Mouse (Mus musculus): Measurements from ENCODE around the gene Gatm.

The Gatm gene

GRCm38 (mm10) chr2:122610746-122611653 lies at the start of gene Gatm:
Gene Gatm, minus strand, starts transcription at chr2:122611303.
- DNase-seq, result peak; percentile 78

- no peak for DNase-seq
Measured at GRCm38 (mm10) chr2:122659825-122660224, 48.7 kb upstream of the Gatm start.

DNA sequence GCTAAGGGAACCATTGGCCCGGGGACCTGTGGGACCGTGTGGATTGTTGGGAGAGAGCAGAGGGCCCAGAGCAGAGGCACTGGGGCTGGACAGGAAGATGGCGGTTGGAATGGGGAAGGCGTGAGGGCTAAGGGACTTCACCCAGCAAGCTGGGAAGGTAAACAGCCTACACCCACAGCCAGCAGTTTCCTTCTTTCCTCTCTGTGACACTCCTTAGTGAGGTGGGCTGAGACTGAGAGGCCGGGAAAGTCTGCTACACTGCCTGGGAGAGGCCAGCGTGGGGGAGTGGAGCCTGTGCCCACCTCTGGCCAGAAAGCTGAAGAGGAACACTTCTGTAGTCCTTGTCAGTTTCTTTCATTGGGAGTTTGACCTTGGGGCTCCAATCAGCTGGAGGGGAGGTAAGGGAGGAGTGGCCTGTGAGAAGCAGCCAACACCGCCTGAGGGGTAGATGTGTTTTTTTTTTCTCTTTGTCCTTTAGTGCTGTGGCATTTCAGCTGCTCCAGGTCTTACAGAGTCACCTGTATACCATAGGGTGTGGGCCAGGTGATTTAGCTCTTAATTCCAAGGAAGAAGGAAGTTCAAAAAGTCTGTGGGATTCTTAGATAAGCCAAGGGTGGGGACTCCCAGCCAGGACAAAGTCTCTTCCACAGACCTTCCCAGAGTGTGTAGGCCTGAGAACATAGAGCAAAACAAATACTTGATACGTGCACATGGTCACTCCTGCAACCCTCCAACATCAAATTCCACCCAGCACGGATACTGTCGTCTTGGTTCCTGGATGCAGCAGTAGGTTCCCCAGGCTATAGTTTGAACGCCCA lies 46.8 kb upstream of the Gatm start:
- DNase-seq, result no peak

- DNase-seq, result no peak
Measured at GRCm38 (mm10) chr2:122656767-122657166, 45.7 kb upstream of the Gatm start.

DNA sequence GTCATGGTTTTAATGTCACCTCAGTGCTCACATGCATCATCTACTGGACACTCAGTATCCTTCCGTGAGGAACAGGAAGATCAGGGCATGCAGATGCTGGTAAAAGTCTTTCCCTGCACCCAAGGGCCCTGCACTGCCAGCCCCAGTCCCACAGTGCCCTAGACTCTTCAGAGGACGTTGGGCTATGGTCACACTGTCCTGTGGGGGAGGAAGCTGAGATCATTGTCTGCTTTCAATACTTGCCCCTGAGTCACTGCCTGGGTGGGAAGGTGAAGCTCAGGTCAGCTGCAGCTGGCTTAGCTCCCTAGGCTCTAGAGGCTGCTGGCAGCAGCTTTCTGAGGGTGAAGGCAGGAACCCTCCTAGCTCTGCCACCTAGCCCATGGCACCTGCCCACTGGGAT lies 44.9 kb upstream of the Gatm start:
- no peak for DNase-seq

DNA sequence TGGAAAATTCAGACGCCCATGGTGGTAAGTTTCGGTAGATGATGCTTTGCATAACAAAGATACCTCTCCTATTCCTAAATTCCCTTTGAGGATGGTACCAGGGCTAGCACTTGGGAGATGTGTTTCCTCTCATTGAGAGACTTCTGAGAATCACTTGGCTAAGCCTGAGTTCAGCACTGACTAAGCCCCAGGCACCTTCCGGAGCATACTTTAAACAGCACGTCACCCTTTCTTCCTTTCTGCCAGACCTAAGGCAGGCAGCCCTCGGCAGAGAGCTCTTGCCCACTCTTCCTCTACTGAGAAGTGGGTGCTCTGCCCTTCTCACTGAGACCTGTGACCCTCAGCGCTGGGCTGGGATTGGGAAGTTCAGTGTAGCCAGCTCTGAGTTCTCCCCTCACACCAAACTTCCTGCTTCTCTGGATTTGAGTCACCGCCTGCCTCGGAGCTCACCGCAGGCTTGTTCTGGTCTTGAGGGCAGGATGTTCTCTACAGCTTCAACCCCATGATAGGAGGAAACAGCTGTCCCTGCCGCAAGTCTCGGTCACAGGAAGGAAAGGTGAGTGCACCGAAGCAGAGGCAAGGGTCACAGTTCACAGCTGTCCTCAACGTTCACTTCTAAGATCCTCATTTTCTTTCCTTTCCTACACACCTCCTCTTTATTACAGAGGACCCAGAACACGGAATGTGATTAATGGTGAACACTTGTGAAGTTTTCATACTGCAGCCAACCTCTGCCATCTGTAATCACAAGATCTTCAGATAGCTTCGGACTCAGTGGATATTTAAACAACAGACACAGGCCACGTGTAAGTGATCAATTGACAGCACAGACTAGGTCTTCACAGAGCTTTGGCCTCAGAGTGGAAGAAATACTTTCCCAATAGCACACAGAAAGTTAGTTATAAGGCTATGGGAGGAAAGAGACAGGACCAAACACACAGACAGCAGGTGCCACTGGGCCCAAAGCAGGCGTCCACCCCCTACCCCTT lies 41.3 kb upstream of the Gatm start:
- no peak for DNase-seq

- no peak for DNase-seq
Measured at GRCm38 (mm10) chr2:122638673-122639072, 27.6 kb upstream of the Gatm start.

GRCm38 (mm10) chr2:122638029-122638428 lies 26.9 kb upstream of the Gatm start:
- DNase-seq, result no peak

- DNase-seq, result peak; percentile 51
Measured at GRCm38 (mm10) chr2:122637526-122637997, 26.5 kb upstream of the Gatm start.

DNA sequence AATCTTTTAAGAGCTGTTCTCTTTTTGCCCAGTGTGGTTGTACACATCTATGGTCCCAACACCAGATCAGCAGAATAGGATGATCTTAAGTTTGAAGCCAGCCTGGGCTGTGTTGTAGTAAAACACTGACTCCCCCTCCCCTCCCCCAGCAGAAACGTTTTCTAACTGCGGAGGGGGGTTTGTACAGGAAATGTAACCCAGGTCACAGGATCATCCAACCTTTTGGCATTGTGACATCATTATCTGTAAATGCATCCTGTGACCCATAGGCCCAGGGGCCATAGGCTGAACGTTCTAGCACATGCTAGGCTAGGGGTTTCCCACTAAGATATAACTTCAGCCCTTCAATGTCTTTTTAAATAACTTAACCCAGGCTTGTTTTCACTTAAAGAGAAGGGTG lies 25.6 kb upstream of the Gatm start, which contains the start of gene AA467197:
TSS of gene AA467197 (plus strand) at position 301 of the 400 bp plus-strand sequence.
- DNase-seq, result no peak

DNA sequence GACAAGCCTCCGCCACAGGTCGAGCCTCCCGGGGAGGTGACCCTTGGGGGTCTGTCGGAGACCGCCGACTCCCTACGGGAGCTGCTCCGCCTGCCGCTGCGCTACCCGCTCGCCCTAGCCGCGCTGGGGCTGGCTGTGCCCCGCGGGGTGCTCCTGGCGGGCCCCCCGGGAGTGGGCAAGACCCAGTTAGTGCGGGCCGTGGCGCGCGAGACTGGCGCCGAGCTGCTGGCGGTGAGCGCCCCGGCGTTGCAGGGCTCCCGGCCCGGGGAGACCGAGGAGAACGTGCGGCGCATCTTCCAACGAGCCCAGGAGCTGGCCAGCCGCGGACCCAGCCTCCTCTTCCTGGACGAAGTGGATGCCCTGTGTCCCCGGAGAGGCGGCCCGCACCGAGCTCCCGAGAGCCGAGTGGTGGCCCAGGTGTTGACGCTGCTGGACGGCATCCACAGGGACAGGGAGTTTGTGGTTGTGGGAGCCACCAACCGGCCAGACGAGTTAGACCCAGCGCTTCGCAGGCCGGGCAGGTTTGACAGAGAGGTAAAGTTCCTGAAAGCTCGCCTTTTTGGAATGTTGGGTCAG lies 20.2 kb upstream of the Gatm start:
- peak; percentile 29 for DNase-seq

DNA sequence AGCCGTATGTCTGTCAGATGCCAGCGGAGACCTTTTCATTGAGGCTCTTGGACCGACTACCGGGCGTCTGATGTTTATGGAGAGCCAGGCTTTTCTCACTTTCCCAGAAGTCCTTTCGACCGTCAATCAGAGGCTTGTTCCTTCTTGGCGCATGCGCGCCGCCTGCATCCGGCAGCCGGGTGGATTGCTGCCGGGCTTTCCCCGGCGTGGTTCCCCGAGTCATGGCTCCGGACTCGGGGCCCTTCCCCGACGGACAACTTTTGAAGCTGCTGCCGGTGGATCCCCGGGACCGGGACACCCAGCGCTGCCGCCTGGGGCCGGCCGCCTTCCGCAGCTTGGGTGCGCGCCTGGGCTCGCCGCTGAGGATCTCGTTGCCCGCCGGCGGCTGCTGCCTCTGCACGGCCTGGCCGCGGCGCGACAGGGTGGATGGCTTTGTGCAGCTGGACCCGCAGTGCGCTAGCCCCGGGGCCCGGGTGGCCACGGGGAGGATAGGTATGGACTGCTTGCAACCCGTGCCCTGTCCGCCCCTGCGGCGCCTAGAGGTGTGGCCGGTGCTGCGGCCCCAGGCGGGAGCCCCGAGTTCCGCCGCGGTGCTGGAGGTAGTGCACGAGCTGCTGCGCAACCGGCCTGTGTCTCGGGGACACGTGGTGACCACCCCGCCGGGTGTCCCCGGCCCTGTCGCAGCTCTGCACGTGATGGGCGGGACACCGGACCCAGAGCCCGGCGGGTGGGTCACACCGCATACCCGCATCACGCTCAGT lies 19.5 kb upstream of the Gatm start:
- peak; percentile 89 for DNase-seq

- no peak for DNase-seq
Measured at GRCm38 (mm10) chr2:122629871-122630270, 18.8 kb upstream of the Gatm start.

- DNase-seq, result peak; percentile 73
Measured at GRCm38 (mm10) chr2:122628976-122629375, 17.9 kb upstream of the Gatm start.

GRCm38 (mm10) chr2:122625930-122626329 lies 14.8 kb upstream of the Gatm start:
- no peak for DNase-seq

DNA sequence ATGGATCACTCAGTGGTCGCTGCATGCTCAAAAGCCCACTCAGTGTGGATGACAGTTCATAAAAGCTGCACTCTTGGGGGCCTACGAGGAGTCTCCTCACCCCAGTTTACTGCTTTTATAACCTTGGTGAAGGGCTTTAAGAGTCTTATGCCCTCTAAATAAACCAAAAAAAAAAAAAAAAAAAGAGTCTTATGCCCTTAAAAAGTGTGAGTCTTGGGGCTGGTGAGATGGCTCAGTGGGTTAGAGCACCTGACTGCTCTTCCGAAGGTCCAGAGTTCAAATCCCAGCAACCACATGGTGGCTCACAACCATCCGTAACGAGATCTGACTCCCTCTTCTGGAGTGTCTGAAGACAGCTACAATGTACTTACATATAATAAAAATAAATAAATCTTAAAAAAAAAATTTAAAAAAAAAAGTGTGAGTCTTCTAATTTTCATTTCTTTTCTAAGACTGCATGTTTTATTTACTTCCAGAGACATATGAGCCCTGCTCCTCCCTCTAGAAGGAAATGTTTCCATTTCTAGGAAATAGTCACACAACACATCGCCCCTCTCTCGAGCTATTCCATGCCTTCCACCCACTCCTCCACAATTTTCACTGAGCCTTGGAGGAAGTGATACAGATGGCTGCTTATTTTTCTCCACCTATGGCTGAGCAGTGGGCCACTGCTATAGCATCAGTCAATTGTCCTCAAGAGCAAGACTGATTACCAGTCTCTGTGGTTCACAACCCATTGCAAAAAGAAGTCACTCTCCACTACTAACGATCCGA lies 10.4 kb upstream of the Gatm start:
- no peak for DNase-seq

GRCm38 (mm10) chr2:122618719-122619118 lies 7.6 kb upstream of the Gatm start:
- no peak for DNase-seq

GRCm38 (mm10) chr2:122617792-122618191 lies 6.7 kb upstream of the Gatm start:
- DNase-seq, result no peak

DNA sequence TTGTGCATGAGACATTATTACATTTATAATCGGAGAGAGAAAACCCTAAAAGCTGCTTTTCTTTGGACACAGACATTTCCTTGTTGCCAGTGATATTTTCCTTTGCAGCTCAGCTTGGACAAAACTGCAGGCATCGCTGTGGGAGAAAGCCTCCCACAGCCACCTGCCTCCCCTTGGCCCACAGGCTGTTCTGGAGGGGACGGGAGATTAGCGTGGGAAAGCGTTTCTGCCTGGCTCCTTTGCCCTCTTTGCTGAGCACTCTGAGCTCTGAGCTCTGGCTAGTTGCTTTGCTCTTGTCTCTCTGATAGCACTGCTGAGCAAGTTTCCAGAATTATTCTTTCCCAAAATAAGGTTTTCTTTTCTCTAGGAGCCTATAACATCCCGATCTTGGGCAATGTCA lies 5.1 kb upstream of the Gatm start:
- DNase-seq, result peak; percentile 18

DNA sequence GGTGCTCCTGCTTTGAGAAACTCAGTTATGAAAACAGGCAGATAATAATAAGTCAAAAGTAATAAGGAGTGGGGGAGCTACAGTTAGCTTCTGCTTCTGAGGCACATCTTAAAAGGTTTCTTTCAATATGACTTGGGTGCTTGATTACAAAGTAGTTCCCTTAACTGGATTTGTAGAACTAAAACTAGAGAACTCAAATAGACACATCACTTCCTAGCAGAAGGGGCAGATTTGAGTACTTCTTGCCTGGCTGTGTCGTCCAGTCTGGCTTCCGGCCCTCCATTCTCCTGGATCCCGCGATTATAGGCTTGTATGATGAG lies 511 bp upstream of the Gatm start:
- no peak for DNase-seq

DNA sequence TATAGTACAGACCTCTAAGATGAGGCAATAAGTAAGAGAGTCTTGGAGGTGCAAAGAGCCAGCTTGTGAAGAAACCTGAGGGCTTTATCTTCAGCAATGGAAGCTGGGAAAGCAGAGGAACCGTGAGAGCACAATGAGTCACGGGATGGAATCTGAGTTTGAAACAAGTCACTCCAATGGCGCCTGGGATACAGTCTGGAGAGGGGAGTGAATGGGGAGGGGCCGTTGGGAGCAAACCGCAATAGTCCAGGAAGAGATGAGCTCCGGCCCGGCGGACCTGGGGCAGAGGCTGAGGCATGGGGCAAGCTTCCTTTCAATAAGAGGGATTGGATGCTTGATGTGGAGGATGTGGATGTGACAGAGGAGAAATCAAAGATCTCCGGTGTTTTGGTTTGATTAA lies 2.3 kb downstream of the Gatm start:
- DNase-seq, result no peak
